Mouse (Mus musculus): Measurements from ENCODE around the gene Ddr1.

The Ddr1 gene

DNA sequence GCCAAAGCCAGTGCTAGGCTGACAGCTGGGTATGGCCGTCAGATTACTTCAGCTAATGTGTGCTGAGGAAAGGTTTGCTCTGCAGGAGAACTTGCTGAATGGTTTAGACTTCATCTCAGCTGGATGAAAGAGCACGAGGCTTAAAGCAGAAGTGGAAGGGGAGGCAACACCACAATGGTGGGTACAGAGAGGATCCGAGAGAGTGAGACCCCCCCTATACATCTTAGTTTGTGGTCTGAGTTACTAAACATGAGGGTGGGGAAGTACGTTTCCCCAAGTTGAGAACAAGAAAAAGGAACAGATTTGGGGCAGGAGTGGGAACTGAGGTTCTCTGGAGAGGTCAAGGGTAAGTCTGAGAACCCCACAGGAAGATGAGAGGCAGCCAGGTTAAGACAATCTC is 12.1 kb downstream of the Ddr1 start:
- 63% methylated on average over 4 of the region's 4 CpGs for WGBS

DNA sequence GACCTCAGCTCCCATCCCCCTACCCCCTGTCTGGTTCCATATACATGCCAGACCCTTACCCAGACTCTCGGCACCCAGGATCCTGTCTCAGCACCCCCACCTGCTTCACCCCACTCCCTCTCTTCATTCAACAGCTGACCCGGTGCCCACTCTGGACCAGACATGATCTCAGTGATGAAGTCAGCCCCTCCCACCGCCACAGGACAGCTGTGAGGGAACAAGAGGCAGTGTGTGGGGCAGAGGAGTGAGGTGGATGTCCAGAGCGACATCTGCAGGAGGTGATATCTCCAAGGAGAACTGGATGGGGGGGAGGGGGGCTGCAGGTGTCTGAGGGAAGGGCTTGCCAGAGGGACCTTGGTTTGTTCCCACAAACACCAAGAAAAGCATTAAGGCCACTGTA is 12.6 kb downstream of the Ddr1 start:
- WGBS = 77% methylated on average over 4 of the region's 4 CpGs

DNA sequence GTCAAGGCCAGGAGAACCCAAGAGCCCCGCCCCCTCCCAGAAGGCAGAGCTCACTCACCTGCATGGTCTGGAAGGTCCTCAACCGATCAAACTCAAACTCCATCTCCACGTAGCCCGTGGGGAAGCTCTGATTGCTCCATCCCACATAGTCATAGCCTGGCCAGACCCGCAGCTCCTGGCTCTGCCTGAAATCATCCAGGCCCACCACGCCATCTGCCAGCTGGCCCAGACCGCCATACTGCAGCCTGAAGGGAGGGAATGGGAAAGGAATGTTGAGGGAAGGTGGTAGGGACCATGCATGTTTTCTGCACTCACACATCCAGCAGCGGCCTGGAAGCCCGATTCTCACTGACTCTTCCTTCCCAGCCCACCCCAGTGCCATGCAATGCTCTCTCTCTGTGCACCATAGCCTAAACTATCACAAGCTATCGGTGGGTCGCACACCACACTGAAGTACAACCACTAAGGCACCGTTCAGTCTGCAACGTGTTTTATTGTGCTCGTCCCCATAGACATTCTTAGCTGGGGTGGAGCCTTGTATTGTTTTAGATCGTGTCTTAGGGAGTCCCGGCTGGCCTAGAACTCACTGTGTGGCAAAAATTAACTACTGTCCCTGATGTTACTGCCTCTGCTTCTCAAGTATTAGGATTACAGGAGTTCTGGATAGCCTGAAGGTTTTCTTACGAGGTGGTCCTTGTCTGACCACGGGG is 14.3 kb downstream of the Ddr1 start:
- 81% methylated on average over 18 of the region's 18 CpGs for WGBS

DNA sequence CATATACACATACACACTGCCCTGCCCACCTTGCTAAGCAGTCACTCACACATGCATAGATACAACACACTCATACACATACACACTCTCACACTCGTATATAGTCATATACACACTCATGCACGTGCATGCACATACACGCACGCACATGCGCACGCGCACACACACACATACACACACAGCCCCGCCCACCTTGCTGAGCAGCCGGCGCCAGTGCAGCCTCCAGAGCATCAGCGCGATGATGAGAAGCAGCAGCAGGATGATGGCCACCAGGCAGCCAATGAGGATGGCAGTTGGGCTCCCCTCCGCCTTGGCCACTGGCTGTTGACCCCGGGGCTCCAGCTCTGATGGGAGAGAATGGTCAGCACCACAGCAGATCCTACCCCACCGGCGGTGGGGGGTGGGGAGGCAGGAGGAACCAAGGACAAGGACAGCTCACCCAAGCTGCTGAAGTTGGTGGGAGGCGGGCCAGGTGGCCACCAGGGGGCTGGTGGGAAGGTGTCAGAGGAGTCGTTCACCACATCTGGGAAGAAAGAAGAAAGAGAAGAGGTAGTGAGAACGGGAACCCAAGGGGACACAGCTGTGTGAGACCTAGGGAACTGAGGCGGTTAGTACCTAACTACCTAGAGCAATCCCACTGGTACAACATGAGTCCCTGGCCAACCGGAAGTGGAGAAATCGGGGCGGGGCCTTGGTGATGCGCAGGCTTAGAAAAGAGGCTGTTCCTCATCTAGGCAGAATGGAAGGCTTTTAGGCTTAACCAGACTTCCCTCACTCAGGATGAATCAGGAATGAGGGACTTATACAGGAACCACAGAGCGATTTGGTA is 15.9 kb downstream of the Ddr1 start:
- 80% methylated on average over 25 of the region's 25 CpGs for WGBS

DNA sequence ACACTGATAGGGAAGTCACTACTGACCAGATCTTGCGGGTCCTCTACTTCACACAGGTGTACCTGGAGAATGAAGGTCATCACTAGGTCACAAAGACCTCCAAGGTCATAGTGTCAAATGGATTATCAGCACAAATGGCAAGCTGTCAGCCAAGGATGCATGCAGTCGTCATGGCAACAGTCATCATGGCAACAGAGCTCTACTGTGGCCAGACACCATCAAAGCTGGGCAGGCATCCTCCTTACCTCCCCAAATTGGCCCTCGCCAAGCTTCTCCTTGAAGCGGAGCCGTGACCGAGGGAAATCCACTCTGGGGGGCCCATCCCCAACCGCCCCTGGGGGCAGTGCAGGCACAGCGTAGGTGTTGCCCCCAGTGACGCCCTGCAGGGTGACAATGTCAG is 19.4 kb downstream of the Ddr1 start:
- WGBS = 58% methylated on average over 9 of the region's 9 CpGs

DNA sequence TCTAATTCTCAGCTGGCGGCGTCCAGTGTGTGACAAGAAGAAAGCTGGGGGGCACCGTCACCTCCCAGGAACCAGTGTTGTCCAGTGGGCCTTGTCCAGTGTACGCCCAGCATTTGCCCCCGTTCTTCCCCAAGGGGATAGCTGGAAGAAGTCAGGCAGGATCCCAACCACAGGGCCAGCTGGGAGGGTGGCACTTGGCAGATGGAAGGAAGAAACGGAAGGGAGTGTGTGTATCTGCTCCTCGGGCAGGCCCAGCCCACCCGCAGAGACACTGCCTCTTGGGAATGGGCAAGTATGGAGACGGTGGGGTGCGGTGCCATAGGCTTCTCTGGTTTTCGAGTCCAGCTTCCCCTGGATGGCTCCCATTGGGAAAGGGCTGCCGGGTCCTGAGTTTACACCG is 22.4 kb downstream of the Ddr1 start:
- 79% methylated on average over 13 of the region's 13 CpGs for WGBS

DNA sequence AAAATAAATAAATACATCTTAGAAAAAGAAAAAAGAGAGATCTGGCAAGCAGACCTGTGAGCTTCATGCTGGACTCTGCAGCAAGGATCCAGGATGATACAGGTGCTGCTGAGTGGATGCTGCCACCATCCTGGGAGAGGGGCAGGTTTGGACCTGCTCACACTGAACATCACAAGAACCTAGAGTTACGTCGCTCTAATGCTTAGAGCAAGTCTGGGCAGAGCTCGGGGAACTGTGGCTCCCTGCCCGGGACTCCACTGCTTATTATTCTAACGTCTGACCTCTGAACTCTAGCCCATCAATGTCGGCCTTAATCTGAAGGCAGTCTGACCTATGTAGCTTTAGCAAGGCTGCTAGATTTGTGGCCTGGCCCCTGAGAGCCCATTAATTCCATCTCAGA is 23.8 kb downstream of the Ddr1 start:
- 52% methylated on average over 6 of the region's 6 CpGs for WGBS

GRCm38 (mm10) chr17:35673416-35674035 is 30.9 kb downstream of the Ddr1 start, which contains the start of gene Gtf2h4:
TSS of gene Gtf2h4 (minus strand) at chr17:35673739.
- 2% methylated on average over 23 of the region's 23 CpGs for WGBS

GRCm38 (mm10) chr17:35672527-35672926 is 31.9 kb downstream of the Ddr1 start:
- 83% methylated on average over 6 of the region's 6 CpGs for whole genome bisulfite sequencing

- 76% methylated on average over 6 of the region's 6 CpGs for WGBS
Measured at GRCm38 (mm10) chr17:35671846-35672245, 32.6 kb downstream of the Ddr1 start.

DNA sequence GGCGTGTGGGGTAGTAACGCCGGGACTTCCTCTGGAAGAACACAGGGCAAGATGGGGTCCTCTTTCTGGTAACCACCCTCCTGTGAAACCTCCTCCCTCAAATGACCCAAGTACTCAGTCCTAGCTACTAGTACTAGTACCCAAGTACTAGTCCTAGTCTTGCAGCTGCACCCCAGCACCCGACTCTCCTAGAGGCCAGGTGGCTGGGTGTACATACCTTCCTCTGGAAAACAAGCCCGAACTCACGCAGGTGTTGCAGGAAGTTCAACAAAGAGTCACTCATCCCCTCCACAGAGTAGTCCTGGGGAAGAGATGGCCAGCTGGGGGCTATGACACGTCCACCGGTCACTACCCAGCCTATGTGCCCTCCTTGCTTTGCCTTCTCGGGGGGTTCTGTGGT is 34.7 kb downstream of the Ddr1 start:
- 93% methylated on average over 9 of the region's 9 CpGs for WGBS

GRCm38 (mm10) chr17:35667334-35668065 is 36.9 kb downstream of the Ddr1 start, which contains the start of gene Vars2:
TSS of gene Vars2 (minus strand) at chr17:35667592.
- WGBS = under 1% methylated on average over 61 of the region's 61 CpGs

DNA sequence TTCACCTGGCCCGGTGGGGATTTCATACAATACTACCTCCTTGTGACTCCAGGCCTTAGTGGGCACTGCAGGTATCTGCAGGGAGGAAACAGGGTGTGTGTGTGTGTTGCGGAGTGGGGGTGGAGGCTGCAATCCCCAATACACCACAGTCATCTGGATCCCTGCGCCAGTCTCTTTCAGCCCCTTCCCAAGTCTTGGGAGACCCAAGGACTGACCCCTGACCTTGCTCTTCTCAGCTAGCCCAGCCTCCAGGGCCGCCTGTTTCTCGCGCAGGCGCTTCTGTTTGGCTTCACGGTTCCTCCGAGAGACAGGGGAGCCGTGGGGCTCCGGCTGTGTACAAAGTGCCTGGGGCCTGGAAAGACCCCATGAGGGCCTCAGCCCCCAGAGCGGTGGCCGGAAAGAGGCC is 37.6 kb downstream of the Ddr1 start:
- WGBS = 5% methylated on average over 13 of the region's 13 CpGs

GRCm38 (mm10) chr17:35665957-35666515 is 38.4 kb downstream of the Ddr1 start:
- 74% methylated on average over 17 of the region's 17 CpGs for WGBS

DNA sequence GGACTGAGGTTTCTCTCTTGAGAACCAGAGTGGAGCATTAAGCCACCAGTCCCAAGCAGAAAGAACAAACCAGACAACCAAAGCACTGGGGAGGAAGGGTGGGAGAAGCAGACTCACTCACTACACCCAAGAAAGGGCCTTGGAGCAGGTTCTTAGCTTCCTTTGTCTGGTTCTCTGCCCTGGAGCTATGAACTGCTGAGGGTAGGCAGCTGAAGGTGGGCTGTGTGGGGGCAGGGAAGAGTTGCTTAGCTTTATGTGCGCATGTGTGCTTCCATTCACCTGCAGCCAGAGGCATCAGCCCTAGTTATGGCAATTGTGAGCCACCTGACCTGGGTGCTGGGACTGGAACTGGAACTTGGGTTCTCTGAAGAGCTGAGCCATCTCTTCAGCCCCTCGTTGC is 51.3 kb downstream of the Ddr1 start:
- WGBS = 77% methylated on average over 2 of the region's 2 CpGs

- 74% methylated on average over 2 of the region's 2 CpGs for WGBS
Measured at GRCm38 (mm10) chr17:35649429-35649828, 55.0 kb downstream of the Ddr1 start.

DNA sequence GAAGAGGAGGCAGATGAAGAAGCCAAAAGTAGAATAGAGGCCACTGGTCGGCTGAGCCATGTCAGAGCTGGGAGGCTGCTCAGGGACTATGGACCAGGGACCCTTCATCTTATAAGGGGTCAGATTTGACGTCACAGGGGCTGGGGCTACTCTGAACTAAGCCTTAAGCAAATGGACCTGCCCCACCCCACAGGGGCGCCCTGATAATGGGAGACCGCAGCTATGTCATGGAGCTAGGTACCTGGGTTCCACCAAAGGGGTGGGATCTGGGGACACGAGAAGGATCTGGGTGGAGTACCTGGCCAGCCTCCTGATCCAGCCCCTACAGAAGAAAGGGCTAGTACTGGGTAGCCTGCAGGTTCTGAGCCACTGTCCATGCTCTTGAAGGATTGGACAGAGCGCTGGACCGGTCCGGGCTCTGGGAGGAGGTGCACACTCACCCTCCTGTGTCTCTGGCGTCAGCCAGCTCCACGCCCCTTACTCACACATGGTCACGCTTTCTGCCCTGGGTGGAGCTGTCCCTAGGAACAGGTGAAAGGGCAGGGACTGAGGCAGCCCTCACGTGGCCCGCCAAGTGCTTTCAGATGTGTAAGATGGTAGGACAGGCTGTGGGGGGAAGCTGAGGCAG is 60.7 kb downstream of the Ddr1 start, which contains the start of gene Mucl3:
Gene Mucl3 (minus strand): TSS at position 87 of the 628 bp plus-strand sequence.
- WGBS = 77% methylated on average over 13 of the region's 13 CpGs

DNA sequence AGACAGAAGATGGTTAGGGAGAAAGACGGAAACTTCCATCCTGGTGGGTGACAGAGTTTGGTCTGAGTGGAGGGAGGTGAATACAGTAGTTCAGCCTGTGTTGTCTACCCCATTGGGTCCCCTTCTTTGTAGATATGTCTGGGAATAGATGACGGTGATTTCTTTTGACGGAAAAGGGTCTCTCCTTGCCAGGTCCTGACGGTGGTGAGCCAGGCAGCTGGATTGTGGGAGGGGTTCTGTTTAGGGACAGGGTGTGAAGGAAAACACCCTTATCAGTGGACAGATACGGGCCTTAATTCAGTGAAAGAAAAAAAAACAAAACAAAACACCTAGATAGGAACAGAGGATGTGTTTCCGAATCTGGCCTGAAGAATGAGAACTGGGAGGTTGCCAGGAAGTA is 65.1 kb downstream of the Ddr1 start:
- 59% methylated on average over 6 of the region's 6 CpGs for WGBS

GRCm38 (mm10) chr17:35638475-35639190 is 65.8 kb downstream of the Ddr1 start:
- WGBS = 28% methylated on average over 14 of the region's 14 CpGs

GRCm38 (mm10) chr17:35636363-35636762 is 68.1 kb downstream of the Ddr1 start:
- 26% methylated on average over 5 of the region's 5 CpGs for WGBS
